Mouse (Mus musculus): ENCODE results near the gene Rsph9. TPM values are rescaled to one million over a fixed set of nuclear protein-coding genes. Genes with fewer than 3 reads are reported as not detected.

Rsph9 gene
- polyA plus RNA-seq, 1 experiment: 2.6 TPM

DNA sequence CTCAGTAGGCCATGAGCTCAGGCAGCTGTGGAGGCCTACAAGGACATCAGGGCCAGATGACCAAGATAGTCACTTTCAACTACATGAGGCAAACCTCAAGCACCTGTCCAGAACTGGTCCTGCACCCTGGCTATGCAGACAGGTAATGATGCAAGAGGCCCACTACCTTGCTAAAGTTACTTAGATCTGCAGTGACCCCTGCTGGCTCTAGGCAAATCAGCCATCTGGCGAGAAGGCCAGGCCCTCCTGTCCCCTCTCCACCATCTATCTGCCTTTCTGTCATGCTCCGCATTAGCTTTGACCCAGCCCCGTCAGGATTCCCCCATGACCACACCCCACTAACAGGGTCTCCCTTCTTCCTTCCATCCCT lies 68.9 kb downstream of the Rsph9 start:
- WGBS: 42% methylated on average over 3 of the region's 3 CpGs
- peak; percentile 68 for DNase-seq
- no peak overlapping the region for H3K27ac ChIP-seq (ENCODE audit: control insufficient read depth, insufficient read depth, low read length)
- H3K4me3 ChIP-seq (ENCODE audit: control insufficient read depth, insufficient read depth, low read length): no peak overlapping the region
- H3K4me1 ChIP-seq (replicated peaks; ENCODE audit: control insufficient read depth, insufficient read depth, low read length): peaks cover 22% of the 10 kb centered on the region
- no peaks in the 10 kb centered on the region for H3K27me3 ChIP-seq (ENCODE audit: control insufficient read depth, insufficient read depth, low read length)
- no peaks in the 10 kb centered on the region for H3K36me3 ChIP-seq (ENCODE audit: control insufficient read depth, insufficient read depth, low read length)
- TF ChIP-seq CTCF (IDR thresholded peaks at IDR 0.05; ENCODE audit: borderline replicate concordance, control insufficient read depth, extremely low read depth, insufficient read depth, low read length, poor library complexity): peak; percentile 50; the same call in 1 of the 2 replicates
- TF ChIP-seq POLR2A (IDR thresholded peaks at IDR 0.05; ENCODE audit: control insufficient read depth, extremely low read depth, insufficient read depth, low read length, poor library complexity): no peak

DNA sequence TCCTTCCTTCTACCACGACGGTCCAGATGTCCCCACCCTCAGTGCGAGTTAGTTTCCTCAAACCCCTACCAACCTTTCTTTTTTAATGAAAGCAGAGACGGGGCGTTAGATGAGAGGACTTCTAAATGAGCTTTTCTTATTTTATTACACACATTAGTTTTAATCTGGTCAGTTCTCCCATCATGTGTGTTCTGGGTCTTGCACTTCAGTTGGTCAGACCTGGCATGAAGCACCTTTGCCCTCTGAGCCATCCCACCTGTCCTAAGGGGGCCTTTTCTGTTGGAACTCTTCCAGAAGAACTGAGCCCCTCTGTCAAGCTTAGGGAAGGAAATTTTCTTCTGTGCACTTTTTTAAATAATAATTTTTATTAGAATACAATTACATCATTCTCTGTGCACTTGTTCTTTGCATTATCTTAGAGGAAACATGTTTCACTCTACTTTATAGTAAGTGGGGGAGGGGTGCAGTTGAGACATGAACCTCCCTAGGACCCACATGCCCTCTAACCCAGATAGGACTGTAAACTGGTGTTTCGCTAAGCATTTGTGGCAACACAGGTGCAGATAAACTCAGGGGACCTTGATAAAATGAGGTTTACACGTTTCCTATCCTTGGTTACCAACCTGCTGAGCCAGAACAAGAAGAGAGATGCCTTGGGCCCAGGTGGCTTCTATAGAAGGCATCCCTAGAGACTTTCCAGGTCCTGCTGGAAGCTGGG lies 69.5 kb downstream of the Rsph9 start:
- TF ChIP-seq POLR2A (IDR thresholded peaks at IDR 0.05; ENCODE audit: control insufficient read depth, extremely low read depth, insufficient read depth, low read length, poor library complexity) (no peak), CTCF (IDR thresholded peaks at IDR 0.05; ENCODE audit: borderline replicate concordance, control insufficient read depth, extremely low read depth, insufficient read depth, low read length, poor library complexity) (no peak)
- Histone ChIP-seq H3K27ac (ENCODE audit: control insufficient read depth, insufficient read depth, low read length) (no peak overlapping the region), H3K36me3 (ENCODE audit: control insufficient read depth, insufficient read depth, low read length) (no peaks in the 10 kb centered on the region), H3K4me3 (ENCODE audit: control insufficient read depth, insufficient read depth, low read length) (0 out of 2 replicates have a peak overlapping the region, but pooled peaks have one; percentile 28), H3K27me3 (ENCODE audit: control insufficient read depth, insufficient read depth, low read length) (no peaks in the 10 kb centered on the region), H3K4me1 (replicated peaks; ENCODE audit: control insufficient read depth, insufficient read depth, low read length) (peaks cover 22% of the 10 kb centered on the region)
- WGBS: 4% methylated on average over 7 of the region's 7 CpGs
- peak; percentile 28 for DNase-seq

DNA sequence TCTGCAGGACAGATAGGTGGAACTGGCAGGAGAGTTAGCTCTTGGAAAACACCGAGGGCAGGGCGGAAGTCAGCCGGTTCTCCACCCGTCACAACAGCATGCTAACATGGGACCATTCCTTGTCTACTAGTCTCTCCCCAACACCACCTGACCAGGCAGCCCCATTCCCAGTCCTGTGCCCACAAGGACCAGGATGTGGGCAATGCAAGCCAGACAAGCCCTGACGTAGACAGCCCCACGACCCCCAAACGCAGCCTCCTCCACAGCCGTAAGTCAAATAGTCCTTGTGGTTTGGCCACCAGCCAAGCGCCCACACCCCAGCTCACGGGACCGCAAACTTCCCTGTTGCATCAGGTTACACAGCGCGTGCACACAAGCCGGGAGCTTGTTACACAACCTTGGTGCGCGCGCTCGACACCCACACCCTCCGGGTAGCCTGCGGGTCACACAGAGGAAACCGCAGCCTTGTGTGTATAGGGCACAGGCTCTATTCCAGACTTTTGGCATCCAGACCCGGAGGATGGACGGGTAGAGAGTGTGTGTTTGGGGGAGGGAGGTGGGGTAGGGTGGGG lies 70.2 kb downstream of the Rsph9 start:
- Histone ChIP-seq H3K27ac (ENCODE audit: control insufficient read depth, insufficient read depth, low read length) (no peak overlapping the region), H3K27me3 (ENCODE audit: control insufficient read depth, insufficient read depth, low read length) (no peaks in the 10 kb centered on the region), H3K4me3 (ENCODE audit: control insufficient read depth, insufficient read depth, low read length) (peak overlapping the region; percentile 28), H3K36me3 (ENCODE audit: control insufficient read depth, insufficient read depth, low read length) (no peaks in the 10 kb centered on the region), H3K4me1 (replicated peaks; ENCODE audit: control insufficient read depth, insufficient read depth, low read length) (peaks cover 22% of the 10 kb centered on the region)
- peak; percentile 87 for DNase-seq
- TF ChIP-seq POLR2A (IDR thresholded peaks at IDR 0.05; ENCODE audit: control insufficient read depth, extremely low read depth, insufficient read depth, low read length, poor library complexity) (no peak), CTCF (IDR thresholded peaks at IDR 0.05; ENCODE audit: borderline replicate concordance, control insufficient read depth, extremely low read depth, insufficient read depth, low read length, poor library complexity) (no peak)
- 1% methylated on average over 23 of the region's 23 CpGs for WGBS

Other genes with a start within 250 kb of the Rsph9 start
- gene Vegfa, start 111.8 kb downstream of the Rsph9 start, polyA plus RNA-seq (2012; rRNA removed): 50.3 and 65.2 TPM in 2 replicates
- 56.4 and 57.6 TPM in 2 replicates for gene Mrps18a, start 33.2 kb downstream of the Rsph9 start, polyA plus RNA-seq (2012; rRNA removed)
- 40.9 and 43.2 TPM in 2 replicates for gene Mad2l1bp, start 9.3 kb upstream of the Rsph9 start, polyA plus RNA-seq (2012; rRNA removed)
- gene Gtpbp2, start 16.8 kb upstream of the Rsph9 start, polyA plus RNA-seq (2012; rRNA removed): 280 and 339 TPM in 2 replicates
- 18.4 and 20.4 TPM in 2 replicates for gene Polh, start 58.4 kb upstream of the Rsph9 start, polyA plus RNA-seq (2012; rRNA removed)
- gene Xpo5, start 58.6 kb upstream of the Rsph9 start, polyA plus RNA-seq (2012; rRNA removed): 40.0 and 40.4 TPM in 2 replicates
- 52.6 and 60.6 TPM in 2 replicates for gene Polr1c, start 103.8 kb upstream of the Rsph9 start, polyA plus RNA-seq (2012; rRNA removed)
- gene Yipf3, start 103.9 kb upstream of the Rsph9 start, polyA plus RNA-seq (2012; rRNA removed): 250 and 292 TPM in 2 replicates
- 4.2 and 5.3 TPM in 2 replicates for gene Lrrc73, start 109.3 kb upstream of the Rsph9 start, polyA plus RNA-seq (2012; rRNA removed)
- gene Tjap1, start 138.8 kb upstream of the Rsph9 start, polyA plus RNA-seq (2012; rRNA removed): 98.7 and 106 TPM in 2 replicates
- gene Dlk2, start 153.2 kb upstream of the Rsph9 start, polyA plus RNA-seq (2012; rRNA removed): 8.5 and 11.3 TPM in 2 replicates
- 31.8 and 33.4 TPM in 2 replicates for gene Abcc10, start 184.1 kb upstream of the Rsph9 start, polyA plus RNA-seq (2012; rRNA removed)
- 18.3 and 20.7 TPM in 2 replicates for gene Zfp318, start 239.5 kb upstream of the Rsph9 start, polyA plus RNA-seq (2012; rRNA removed)

Data from thymus, adult 2 months (tissue).